Mouse (Mus musculus): ENCODE results near the gene Tchp.
A peak's percentile ranks its signal among the peaks of the same experiment; 100 is the strongest.

Tchp gene

GRCm38 (mm10) chr5:114698044-114698746 lies 9.4 kb upstream of the Tchp start:
- no peak for DNase-seq

- peak; percentile 51 to 60 for DNase-seq
These were observed 8.5 kb upstream of the Tchp start for GRCm38 (mm10) chr5:114699015-114699414.

GRCm38 (mm10) chr5:114702403-114703392 lies 4.9 kb upstream of the Tchp start:
- DNase-seq = peak; percentile 66 to 69

- no peak for DNase-seq
These were observed 931 bp downstream of the Tchp start for GRCm38 (mm10) chr5:114708491-114708890.

- DNase-seq = no peak
These were observed 1.8 kb downstream of the Tchp start for GRCm38 (mm10) chr5:114709357-114709756.

- DNase-seq = no peak
These were observed 7.0 kb downstream of the Tchp start for GRCm38 (mm10) chr5:114714551-114714950.

- DNase-seq = no peak
These were observed 9.7 kb downstream of the Tchp start for GRCm38 (mm10) chr5:114717292-114717691.

GRCm38 (mm10) chr5:114717937-114718336 lies 10.4 kb downstream of the Tchp start:
- DNase-seq = no peak

- DNase-seq = no peak
These were observed 10.9 kb downstream of the Tchp start for GRCm38 (mm10) chr5:114718483-114718882.

- DNase-seq = no peak
These were observed 11.7 kb downstream of the Tchp start for GRCm38 (mm10) chr5:114719003-114719927.

GRCm38 (mm10) chr5:114719928-114720270 lies 12.3 kb downstream of the Tchp start:
- no peak for DNase-seq

GRCm38 (mm10) chr5:114720784-114721183 lies 13.2 kb downstream of the Tchp start:
- DNase-seq = no peak

- no peak for DNase-seq
These were observed 14.4 kb downstream of the Tchp start for GRCm38 (mm10) chr5:114721969-114722368.

GRCm38 (mm10) chr5:114722846-114723245 lies 15.3 kb downstream of the Tchp start:
- no peak for DNase-seq

GRCm38 (mm10) chr5:114728160-114728559 lies 20.6 kb downstream of the Tchp start:
- DNase-seq = no peak

- peak; percentile 26 to 65 for DNase-seq
These were observed 22.6 kb downstream of the Tchp start for GRCm38 (mm10) chr5:114730129-114730528.

- no peak for DNase-seq
These were observed 23.9 kb downstream of the Tchp start for GRCm38 (mm10) chr5:114731498-114731897.

- no peak for DNase-seq
These were observed 24.4 kb downstream of the Tchp start for GRCm38 (mm10) chr5:114731969-114732368.

- no peak for DNase-seq
These were observed 26.0 kb downstream of the Tchp start for GRCm38 (mm10) chr5:114733606-114734005.

- peak; percentile 81 to 90 for DNase-seq
These were observed 29.7 kb downstream of the Tchp start for GRCm38 (mm10) chr5:114737090-114737887.

GRCm38 (mm10) chr5:114738707-114739241 lies 31.2 kb downstream of the Tchp start:
- peak; percentile 78 to 83 for DNase-seq

- no peak for DNase-seq
These were observed 33.0 kb downstream of the Tchp start for GRCm38 (mm10) chr5:114740595-114740994.
